In the genomic region with DNA sequence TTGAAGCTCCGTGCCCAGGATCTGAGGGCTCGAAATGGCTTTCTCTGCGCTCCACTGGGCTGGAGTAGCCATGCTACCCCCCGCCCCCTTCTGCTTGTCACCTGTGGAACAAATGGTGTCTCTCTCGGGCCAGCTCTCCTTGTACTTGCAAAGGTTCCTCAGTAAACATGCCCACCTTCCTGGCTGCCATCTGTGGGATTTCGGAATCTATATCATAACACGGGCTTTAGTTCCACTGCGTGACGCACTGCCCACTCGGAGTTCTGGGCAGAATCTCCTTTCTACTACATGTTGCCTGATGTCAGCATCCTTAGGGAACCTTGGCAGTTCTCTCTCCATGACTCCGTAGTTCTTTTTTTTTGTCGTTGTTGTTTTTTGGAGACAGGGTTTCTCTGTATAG, we compare ENCODE assay signal across 20 mouse cellular contexts. TPM values are rescaled to one million over a fixed set of nuclear protein-coding genes. Genes with fewer than 3 reads are reported as not detected.
A peak's percentile ranks its signal among the peaks of the same experiment; 100 is the strongest.
DNase-seq lines count a peak whose midpoint lies in the region; TF ChIP-seq lines count a peak whose summit lies in the region.
"Had no signal": no experiment of that assay in that cellular context is flagged by ENCODE, and none has a peak within 500 bp of the region (broad histone marks: within the 10 kb centered on the region; RNA-seq: fewer than 3 reads in every experiment).

No protein-coding gene starts in this region.

- H3K36me3 ChIP-seq in kidney, adult 2 months (ENCODE audit: control insufficient read depth, insufficient read depth, low read length): no peaks in the 10 kb centered on the region; the same call in 1 of the 2 replicates

- peak overlapping the region; percentile 19; the same call in 1 of the 2 replicates for H3K27ac ChIP-seq in kidney, adult 2 months (ENCODE audit: insufficient read depth, low read depth, low read length)

- H3K27me3 ChIP-seq in kidney, adult 2 months (replicated peaks; ENCODE audit: control insufficient read depth, insufficient read depth, low read length): no peaks in the 10 kb centered on the region
- H3K27me3 ChIP-seq: CH12.LX, Patski had no signal

- TF ChIP-seq POLR2A in kidney, adult 2 months (IDR thresholded peaks at IDR 0.05; ENCODE audit: low read depth, low read length): no peak

- peak; percentile 58 for DNase-seq in heart, adult 11 months
- no peak for DNase-seq in heart, postnatal 4 days
- DNase-seq in kidney, adult 2 months: no peak
- DNase-seq in kidney, adult 11 months: no peak
- DNase-seq in right cerebral cortex, postnatal 14 days: peak; percentile 13
- DNase-seq in right cerebral cortex, adult 18-20 months: no peak
- DNase-seq in brain, adult 2 months (ENCODE audit: low read depth, low spot score): peak; percentile 31
- DNase-seq in lung, postnatal 14 days: no peak
- DNase-seq: adrenal gland, adult 2 months; adrenal gland, adult 8-10 months; adrenal gland, postnatal 10 days; adrenal gland, postnatal 14 days; adrenal gland, postnatal 25 days; adrenal gland, postnatal 36 days; B cell, adult 2 months; cerebellum, adult 11 months; cerebellum, adult 11-12 months; cerebellum, adult 18-20 months had no signal

- H3K4me1 ChIP-seq in kidney, adult 2 months (ENCODE audit: control insufficient read depth, insufficient read depth, low read length): peaks cover 17% of the 10 kb centered on the region

- WGBS in kidney, adult 2 months: 86% methylated on average over 12 of the region's 12 CpGs

- no peak for TF ChIP-seq CTCF in kidney, adult 2 months (conservative IDR thresholded peaks at IDR 0.05; ENCODE audit: insufficient read depth, insufficient read length, low read depth, low read length)

- H3K4me3 ChIP-seq in kidney, adult 2 months (ENCODE audit: insufficient read depth, low read depth, low read length): no peak overlapping the region

RNA-seq across cellular contexts. Expression of gene Dcun1d4, which starts 56.9 kb away (rescaled TPM):
- total RNA-seq in heart, postnatal 4 days (2021): 10 to 100 TPM; 17.4 to 19.1 TPM
- 12.3 and 14.2 TPM in 2 replicates for polyA plus RNA-seq in kidney, adult 2 months (2012; rRNA removed)

Comparison
In these comparisons a context has a peak if more than half of its experiments do, and no peak if none do; other contexts are left out.
1. DNase-seq: peak in heart, adult 11 months (single experiment), right cerebral cortex, postnatal 14 days (single experiment) and brain, adult 2 months (single experiment); none in heart, postnatal 4 days (single experiment), kidney, adult 2 months (single experiment), kidney, adult 11 months (single experiment), right cerebral cortex, adult 18-20 months (single experiment) and lung, postnatal 14 days (single experiment).